Mouse (Mus musculus): ENCODE data around the gene Gm3373. TPM values are rescaled to one million over a fixed set of nuclear protein-coding genes. Genes with fewer than 3 reads are reported as not detected.
"Not testable (repeated sequence)": the region's sequence is repeated elsewhere in the genome, so short reads cannot be mapped to it uniquely, and the experiment has no call there.

Gene Gm3373
- not detected in 2 replicates for polyA plus RNA-seq (2011; ENCODE audit: insufficient read depth, insufficient read length, low read depth, missing spikeins)

DNA sequence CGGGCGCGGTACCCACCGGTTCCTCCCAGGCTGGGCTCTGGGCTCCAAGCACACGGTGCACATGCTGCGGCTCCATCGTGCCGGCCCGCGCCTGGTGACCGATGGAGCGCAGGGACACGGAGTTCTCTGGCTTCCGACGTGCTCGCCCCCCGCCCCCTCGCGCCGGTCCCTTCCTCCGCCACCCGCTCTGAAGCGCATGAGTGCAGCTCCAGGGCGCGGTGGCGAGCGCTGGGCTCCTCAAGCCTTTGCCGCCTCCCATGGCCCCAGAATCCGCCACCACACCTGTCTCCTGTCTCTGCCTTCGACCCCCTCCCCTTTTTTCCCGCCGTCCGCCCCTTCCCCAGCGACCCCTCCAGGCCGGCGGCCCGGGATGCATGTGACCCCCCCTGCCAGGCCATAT lies at the start of gene Gm3373:
Gene Gm3373 (minus strand): TSS at position 101 of the 400 bp plus-strand sequence.
- H3K4me1 ChIP-seq (ENCODE audit: control insufficient read depth, insufficient read depth, low read length); H3K9me3 ChIP-seq (replicated peaks; ENCODE audit: control insufficient read depth, insufficient read depth, low read length, poor library complexity, severe bottlenecking); H3K27ac ChIP-seq (ENCODE audit: insufficient read depth, low read length); H3K9ac ChIP-seq (ENCODE audit: low read depth, poor library complexity, severe bottlenecking); H3K36me3 ChIP-seq (ENCODE audit: control insufficient read depth, insufficient read depth, low read length, poor library complexity, severe bottlenecking); H3K27me3 ChIP-seq (ENCODE audit: control insufficient read depth, insufficient read depth, low read length, poor library complexity, severe bottlenecking); H3K4me3 ChIP-seq (ENCODE audit: low read depth, low read length): not testable (repeated sequence)

GRCm38 (mm10) chr14:5687357-5687756 lies 54.0 kb downstream of the Gm3373 start, which contains the start of gene Gm9603:
Gene Gm9603 (minus strand): TSS chr14:5687457.
- not testable (repeated sequence) for H3K36me3 ChIP-seq (ENCODE audit: control insufficient read depth, insufficient read depth, low read length, poor library complexity, severe bottlenecking); H3K27me3 ChIP-seq (ENCODE audit: control insufficient read depth, insufficient read depth, low read length, poor library complexity, severe bottlenecking); H3K27ac ChIP-seq (ENCODE audit: insufficient read depth, low read length); H3K9me3 ChIP-seq (replicated peaks; ENCODE audit: control insufficient read depth, insufficient read depth, low read length, poor library complexity, severe bottlenecking); H3K9ac ChIP-seq (ENCODE audit: low read depth, poor library complexity, severe bottlenecking); H3K4me3 ChIP-seq (ENCODE audit: low read depth, low read length); H3K4me1 ChIP-seq (ENCODE audit: control insufficient read depth, insufficient read depth, low read length)

Other genes with a start within 250 kb of the Gm3373 start
- gene Gm3488, start 239.9 kb downstream of the Gm3373 start, polyA plus RNA-seq (2011; ENCODE audit: insufficient read depth, insufficient read length, low read depth, missing spikeins) = 0.99 and 1.9 TPM in 2 replicates
- gene Gm3532, start 203.1 kb downstream of the Gm3373 start, polyA plus RNA-seq (2011; ENCODE audit: insufficient read depth, insufficient read length, low read depth, missing spikeins) = 1.4 TPM in 1 of 2 replicates, not detected in the other
- gene Gm8265, start 108.5 kb downstream of the Gm3373 start, polyA plus RNA-seq (2011; ENCODE audit: insufficient read depth, insufficient read length, low read depth, missing spikeins) = not detected in 2 replicates
- not detected in 2 replicates for gene Gm9603, start 54.1 kb downstream of the Gm3373 start, polyA plus RNA-seq (2011; ENCODE audit: insufficient read depth, insufficient read length, low read depth, missing spikeins)
- gene Gm3383, start 66.4 kb upstream of the Gm3373 start, polyA plus RNA-seq (2011; ENCODE audit: insufficient read depth, insufficient read length, low read depth, missing spikeins) = 0.43 TPM in 1 of 2 replicates, not detected in the other
- gene Gm3424, start 88.8 kb upstream of the Gm3373 start, polyA plus RNA-seq (2011; ENCODE audit: insufficient read depth, insufficient read length, low read depth, missing spikeins) = not detected in 2 replicates
- gene Gm8237, start 138.8 kb upstream of the Gm3373 start, polyA plus RNA-seq (2011; ENCODE audit: insufficient read depth, insufficient read length, low read depth, missing spikeins) = 0.93 TPM in 1 of 2 replicates, not detected in the other
- gene Gm3248, start 220.2 kb upstream of the Gm3373 start, polyA plus RNA-seq (2011; ENCODE audit: insufficient read depth, insufficient read length, low read depth, missing spikeins) = 0.36 TPM in 1 of 2 replicates, not detected in the other
- not detected in 2 replicates for gene Gm3453, start 237.6 kb upstream of the Gm3373 start, polyA plus RNA-seq (2011; ENCODE audit: insufficient read depth, insufficient read length, low read depth, missing spikeins)

All from ES-Bruce4 (cell line).